Mouse (Mus musculus): ENCODE data around the gene Ndel1.
"Not testable (repeated sequence)": the region's sequence is repeated elsewhere in the genome, so short reads cannot be mapped to it uniquely, and the experiment has no call there.

The Ndel1 gene

DNA sequence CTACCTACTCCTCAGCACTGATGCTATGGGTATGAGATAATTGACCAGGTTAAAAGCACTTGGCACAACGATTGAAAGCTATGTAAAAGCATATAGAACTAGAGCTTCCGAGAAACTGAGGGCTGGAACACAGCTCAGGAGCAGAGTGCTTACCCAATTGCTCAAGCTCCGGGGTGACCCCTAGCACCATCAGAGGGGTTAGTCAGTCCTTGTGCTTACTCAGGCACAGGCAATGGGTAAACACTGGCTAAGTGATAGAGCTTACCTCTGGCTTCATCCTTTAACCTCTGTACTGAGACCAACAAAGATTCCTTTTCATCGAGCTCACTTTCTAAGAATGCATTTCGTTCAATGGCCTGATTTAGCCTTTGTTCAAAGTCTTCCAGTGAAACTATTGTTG, 32.1 kb downstream of the Ndel1 start:
- DNase-seq, result no peak

- DNase-seq, result no peak
Measured at GRCm38 (mm10) chr11:68835034-68835433, 36.6 kb downstream of the Ndel1 start.

- DNase-seq, result no peak
Measured at GRCm38 (mm10) chr11:68833593-68833992, 38.1 kb downstream of the Ndel1 start.

GRCm38 (mm10) chr11:68832793-68833192, 38.9 kb downstream of the Ndel1 start:
- no peak for DNase-seq

DNA sequence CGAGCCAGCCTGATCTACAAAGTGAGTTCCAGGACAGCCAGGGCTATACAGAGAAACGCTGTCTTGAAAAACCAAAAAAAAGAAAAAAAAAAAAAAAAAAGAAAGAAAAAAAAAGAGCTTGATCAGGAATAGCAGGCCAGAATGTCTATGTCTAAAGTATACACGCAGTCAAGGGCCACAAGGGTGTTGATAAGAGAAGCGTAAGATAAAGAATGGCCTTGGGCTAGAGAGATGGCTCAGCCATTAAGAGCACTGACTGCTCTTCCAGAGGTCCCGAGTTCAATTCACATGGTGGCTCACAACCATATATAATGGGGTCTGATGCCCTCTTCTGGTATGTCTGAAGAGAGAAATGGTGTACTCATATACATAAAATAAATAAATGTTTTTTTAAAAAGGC, 40.1 kb downstream of the Ndel1 start:
- DNase-seq, result not testable (repeated sequence)

DNA sequence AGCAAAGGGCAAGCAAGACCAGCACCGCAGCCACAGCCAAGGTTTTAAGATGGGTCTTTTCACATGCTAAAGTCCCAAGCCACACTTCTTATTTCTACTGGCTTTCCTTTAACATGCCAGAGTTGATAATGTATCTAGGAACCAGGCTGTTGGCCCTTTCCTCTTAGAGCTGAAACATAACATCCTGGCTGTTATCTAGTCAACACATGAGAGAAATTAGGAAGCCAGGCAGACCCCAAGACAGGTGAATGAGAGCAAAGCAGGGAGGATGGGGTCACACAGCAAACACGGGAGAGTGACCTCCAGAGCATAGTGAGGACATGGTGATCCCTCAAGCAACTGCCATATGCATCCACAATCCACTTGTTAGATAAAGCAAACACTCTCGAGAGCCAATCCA, 44.9 kb downstream of the Ndel1 start:
- no peak for DNase-seq

- DNase-seq, result no peak
Measured at GRCm38 (mm10) chr11:68822326-68822725, 49.3 kb downstream of the Ndel1 start.

DNA sequence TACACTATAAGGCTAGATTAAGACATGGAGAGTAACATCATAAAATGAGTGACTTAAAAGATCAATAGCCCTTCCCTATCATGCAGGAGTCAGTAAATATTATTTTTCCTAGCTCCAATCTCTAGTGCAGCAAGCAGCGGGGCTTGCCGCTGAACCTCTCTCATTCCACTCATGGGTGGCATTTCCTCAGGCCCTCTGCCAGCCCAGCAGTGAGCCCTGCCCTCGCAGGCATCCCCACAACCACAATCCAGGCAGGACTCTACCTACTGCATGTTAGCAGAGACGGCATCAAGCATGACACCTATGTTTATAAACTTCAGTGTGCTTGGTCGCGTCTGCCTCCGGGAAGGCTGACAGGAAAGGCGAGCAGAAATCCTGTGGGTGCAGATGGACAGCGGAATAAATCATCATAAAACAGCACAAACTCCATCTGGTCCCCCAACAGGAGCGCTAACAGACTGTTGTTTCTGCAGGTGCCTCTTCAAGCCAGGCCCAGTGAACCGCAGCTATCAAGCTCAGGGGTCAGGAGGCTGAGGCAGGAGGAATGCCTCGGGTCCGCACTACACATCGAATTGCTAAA, 52.3 kb downstream of the Ndel1 start:
- DNase-seq, result no peak

GRCm38 (mm10) chr11:68818416-68818815, 53.2 kb downstream of the Ndel1 start:
- DNase-seq, result no peak

DNA sequence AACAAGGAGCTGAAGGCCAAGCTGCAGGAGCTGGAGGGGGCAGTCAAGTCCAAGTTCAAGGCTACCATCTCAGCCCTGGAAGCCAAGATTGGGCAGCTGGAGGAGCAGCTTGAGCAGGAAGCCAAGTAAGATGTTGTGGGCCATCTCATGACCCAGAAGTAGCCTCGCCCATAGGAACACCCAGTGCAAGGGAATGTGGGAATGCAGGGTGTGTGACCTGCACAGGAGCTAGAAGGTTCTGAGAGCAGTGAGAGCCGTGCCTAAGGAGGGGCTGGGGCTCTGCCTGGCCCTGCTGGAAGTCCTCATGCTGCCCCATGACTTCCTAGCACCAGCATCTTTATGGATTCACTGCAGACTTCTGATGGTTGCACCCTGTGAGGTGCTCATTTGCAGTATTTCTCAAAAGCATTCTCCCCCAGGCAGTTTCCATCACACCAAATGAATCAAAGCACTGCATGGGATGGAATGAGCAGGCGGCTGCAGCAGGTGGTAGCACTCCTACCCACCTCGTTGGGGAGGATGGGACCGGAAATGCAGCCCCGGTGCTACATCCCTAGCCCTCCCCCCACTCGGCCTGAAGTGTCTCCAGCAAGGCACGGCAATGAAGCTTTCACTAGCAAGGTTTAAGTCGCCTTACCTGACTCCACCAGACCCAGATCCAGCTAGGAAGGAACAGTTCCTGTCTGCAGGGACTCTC, 59.6 kb downstream of the Ndel1 start:
- no peak for DNase-seq

DNA sequence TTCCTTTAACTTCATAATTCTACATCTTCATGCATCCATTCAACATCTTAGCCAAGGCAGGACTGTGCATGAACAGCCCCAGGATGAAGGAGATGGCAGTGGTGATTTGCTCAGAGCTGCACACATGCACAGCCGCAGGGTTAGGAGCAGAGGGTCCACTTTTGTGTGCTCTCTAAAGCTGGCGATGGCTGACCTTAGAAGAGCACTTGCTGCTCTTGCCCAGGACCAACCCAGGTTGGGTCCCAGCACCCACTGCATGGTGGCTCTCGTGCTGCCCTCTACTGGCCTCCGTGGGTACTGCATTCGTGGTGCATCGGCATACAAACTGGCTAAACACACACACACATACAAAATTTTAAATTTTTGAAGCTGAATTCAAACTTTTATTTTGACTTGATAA, 63.9 kb downstream of the Ndel1 start:
- peak; percentile 62 to 71 for DNase-seq

- DNase-seq, result no peak
Measured at GRCm38 (mm10) chr11:68805148-68805547, 66.5 kb downstream of the Ndel1 start.

GRCm38 (mm10) chr11:68798258-68798657, 73.4 kb downstream of the Ndel1 start:
- no peak for DNase-seq

DNA sequence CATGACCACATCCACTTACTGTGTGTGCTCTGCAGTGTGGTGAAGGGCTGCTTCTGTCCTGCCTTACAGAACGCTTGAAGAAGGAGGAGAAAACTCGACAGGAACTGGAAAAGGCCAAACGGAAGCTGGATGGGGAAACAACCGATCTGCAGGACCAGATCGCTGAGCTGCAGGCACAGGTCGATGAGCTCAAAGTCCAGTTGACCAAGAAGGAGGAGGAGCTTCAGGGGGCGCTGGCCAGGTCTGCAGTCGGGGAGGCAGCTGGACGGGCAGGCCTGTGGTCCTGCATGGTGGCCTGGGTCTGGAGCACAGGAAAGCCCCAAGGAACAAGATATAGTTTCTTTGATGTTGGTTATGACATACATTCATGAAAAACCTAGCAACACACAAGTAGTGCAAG, 79.9 kb downstream of the Ndel1 start:
- DNase-seq, result no peak

GRCm38 (mm10) chr11:68790720-68791119, 80.9 kb downstream of the Ndel1 start:
- DNase-seq, result no peak

DNA sequence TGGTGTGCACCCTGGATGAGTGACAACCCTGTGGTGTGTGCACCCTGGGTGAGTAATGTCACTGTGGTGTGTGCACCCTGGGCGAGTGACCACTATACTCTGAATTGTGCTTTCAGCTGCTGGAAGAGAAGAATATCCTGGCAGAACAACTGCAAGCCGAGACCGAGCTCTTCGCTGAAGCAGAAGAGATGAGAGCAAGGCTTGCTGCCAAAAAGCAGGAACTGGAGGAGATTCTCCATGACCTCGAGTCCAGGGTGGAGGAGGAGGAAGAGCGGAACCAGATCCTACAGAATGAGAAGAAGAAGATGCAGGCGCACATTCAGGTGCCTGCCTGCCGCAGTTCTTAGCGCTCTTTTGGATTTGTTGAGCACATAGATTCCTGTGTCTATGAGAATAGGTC, 84.4 kb downstream of the Ndel1 start:
- no peak for DNase-seq

DNA sequence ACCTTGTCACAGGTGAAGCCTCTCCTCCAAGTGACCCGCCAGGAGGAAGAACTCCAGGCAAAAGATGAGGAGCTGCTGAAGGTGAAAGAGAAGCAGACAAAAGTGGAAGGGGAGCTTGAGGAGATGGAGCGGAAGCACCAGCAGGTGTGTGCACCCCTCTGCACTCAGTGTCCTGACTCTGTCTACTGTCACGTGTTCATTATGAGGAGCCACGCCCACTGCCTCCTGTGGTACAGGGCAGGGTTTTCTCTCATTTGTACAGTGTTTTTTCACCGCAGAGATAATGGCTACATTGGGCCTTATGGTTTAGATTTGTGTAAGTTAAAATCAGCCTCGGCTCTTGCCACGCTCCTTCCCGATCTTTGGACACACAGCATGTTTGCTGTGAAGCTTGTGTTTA, 85.8 kb downstream of the Ndel1 start:
- peak; percentile 20 to 36 for DNase-seq

- no peak for DNase-seq
Measured at GRCm38 (mm10) chr11:68782336-68782735, 89.3 kb downstream of the Ndel1 start.

GRCm38 (mm10) chr11:68780466-68781114, 91.1 kb downstream of the Ndel1 start:
- no peak for DNase-seq

GRCm38 (mm10) chr11:68779735-68780465, 91.8 kb downstream of the Ndel1 start:
- no peak for DNase-seq

DNA sequence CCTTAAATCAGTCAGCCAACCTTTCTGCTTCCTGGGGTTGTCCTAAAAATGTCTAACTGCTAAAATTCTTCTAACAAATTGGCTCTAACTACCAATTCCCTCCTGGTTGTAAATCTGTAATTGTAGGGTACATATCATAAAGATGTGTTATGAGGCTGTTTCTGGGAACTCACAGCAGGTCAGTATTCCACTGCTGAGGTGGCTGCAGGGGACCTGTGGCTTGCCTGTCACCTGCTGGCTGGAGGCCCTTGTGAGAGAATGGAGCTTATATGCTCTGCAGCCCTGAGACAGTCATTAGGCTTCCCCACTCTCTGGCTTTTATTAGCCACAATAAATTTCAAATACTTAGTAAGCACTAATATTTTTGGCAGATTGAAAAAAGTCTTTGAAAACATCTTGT, 92.8 kb downstream of the Ndel1 start:
- DNase-seq, result no peak

GRCm38 (mm10) chr11:68777933-68778332, 93.7 kb downstream of the Ndel1 start:
- no peak for DNase-seq

DNA sequence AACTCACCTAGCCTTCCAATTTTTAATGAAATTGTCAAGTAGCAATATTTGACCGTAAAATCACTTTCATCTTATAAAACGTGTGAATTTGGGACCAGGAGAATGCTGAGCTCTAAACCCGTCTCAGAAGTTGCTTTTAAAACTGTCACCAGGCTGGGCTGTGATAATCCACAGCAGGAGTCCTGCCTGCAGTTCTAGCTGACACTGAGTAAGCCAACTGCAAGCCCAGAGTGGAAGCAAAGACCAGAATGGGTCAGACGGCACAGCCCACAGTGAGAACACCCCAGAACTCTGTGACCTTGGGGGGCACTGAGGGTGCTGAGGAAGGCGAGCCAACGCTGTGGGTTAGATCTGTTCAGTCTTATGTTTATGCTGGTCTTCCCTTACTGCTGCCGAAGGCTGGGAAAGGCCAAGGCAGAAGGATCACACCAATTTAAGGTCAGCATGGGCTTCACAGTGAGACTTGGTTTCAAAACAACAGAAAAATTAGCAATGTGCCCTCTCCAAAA, 95.5 kb downstream of the Ndel1 start:
- no peak for DNase-seq

All from thymus, postnatal 36 days (tissue).